Mouse (Mus musculus) intestine, embryonic 16.5 days (tissue): ENCODE results near the gene Pcbp1. TPM values are rescaled to one million over a fixed set of nuclear protein-coding genes. Genes with fewer than 3 reads are reported as not detected.

ENCODE experiments used
- ATAC-seq: fragments of 200-750 bp; cut with Nextera tagmentation; 2 replicates; pipeline ENCODE4 v1.8.0; 2017; ENCODE audit warnings: moderate TSS enrichment, moderate library complexity
- H3K27ac ChIP-seq: fragments of 300-500 bp; sonication (generic); 2 replicates; pipeline ENCODE4 v1.5.1; 2014; ENCODE audit warnings: mild to moderate bottlenecking, low read length
- H3K27me3 ChIP-seq: fragments of 300-500 bp; sonication (generic); replicated peaks from 2 replicates; pipeline ENCODE4 v1.6.1; 2014; ENCODE audit warnings: low read length, control low read depth, mixed read lengths; ENCODE audit not compliant: control insufficient read depth, insufficient read depth
- H3K36me3 ChIP-seq: fragments of 300-500 bp; sonication (generic); 2 replicates; pipeline ENCODE4 v1.6.1; 2014; ENCODE audit warnings: low read length, control low read depth; ENCODE audit not compliant: control insufficient read depth, insufficient read depth
- H3K4me1 ChIP-seq: fragments of 300-500 bp; sonication (generic); 2 replicates; pipeline ENCODE4 v1.6.1; 2014; ENCODE audit warnings: low read length, control low read depth, mixed read lengths; ENCODE audit not compliant: control insufficient read depth, insufficient read depth
- H3K4me2 ChIP-seq: fragments of 300-500 bp; sonication (generic); 2 replicates; pipeline ENCODE4 v1.6.1; 2014; ENCODE audit warnings: low read depth, low read length, control low read depth
- H3K4me3 ChIP-seq: fragments of 300-500 bp; sonication (generic); 2 replicates; pipeline ENCODE4 v1.5.1; 2014; ENCODE audit warnings: mild to moderate bottlenecking, low read length
- H3K9ac ChIP-seq: fragments of 300-500 bp; sonication (generic); 2 replicates; pipeline ENCODE4 v1.6.1; 2014; ENCODE audit warnings: low read depth, low read length
- H3K9me3 ChIP-seq: fragments of 300-500 bp; sonication (generic); 2 replicates; pipeline ENCODE4 v1.6.1; 2016; ENCODE audit warnings: low read length, control low read depth; ENCODE audit not compliant: control insufficient read depth
- WGBS: fragments of 180-500 bp; shearing (Covaris S2); extraction: QIAGEN DNeasy Blood & Tissue Kit; methylation state at CpG from one replicate; pipeline ENCODE4 v1.1.7; 2014; 5-methylcytosine and 5-hydroxymethylcytosine counted together
- polyA plus RNA-seq: library from polyadenylated mRNA; unstranded; fragments of >200 nt; fragmentation: Nextera tagmentation; extraction: Ambion mirVana; gene quantifications from 2 replicates; pipeline ENCODE4 v1.2.1, GENCODE M21; 2015

Pcbp1 gene
- polyA plus RNA-seq, 1 experiment from 2014 or later = 173 TPM

DNA sequence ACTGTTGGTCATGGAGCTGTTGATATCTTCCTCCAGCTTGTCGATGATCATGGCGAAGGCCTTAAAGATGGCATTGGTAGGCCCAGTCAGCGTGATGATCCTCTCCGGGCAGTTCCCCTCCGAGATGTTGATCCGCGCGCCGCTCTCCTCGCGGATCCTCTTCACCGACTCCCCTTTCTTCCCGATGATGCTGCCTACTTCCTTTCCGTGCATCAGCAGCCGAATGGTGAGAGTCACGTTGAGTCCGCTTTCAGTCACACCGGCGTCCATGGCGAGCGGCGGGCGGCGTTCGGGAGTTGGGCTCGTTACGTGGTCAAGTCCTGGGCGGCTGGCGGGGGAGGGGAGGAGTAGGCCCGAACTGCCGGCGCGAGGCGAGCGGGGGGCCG lies 482 bp downstream of the Pcbp1 start:
- peak overlapping the region; percentile 100 for H3K27ac ChIP-seq
- peak overlapping the region; percentile 94 for H3K4me3 ChIP-seq
- under 1% methylated on average over 36 of the region's 36 CpGs for WGBS
- H3K4me2 ChIP-seq = peak overlapping the region; percentile 66; the same call in 1 of the 2 replicates
- peak; percentile 43 for ATAC-seq
- peaks cover 8% of the 10 kb centered on the region; the same call in 1 of the 2 replicates for H3K4me1 ChIP-seq
- H3K27me3 ChIP-seq = no peaks in the 10 kb centered on the region
- peak overlapping the region; percentile 99 for H3K9ac ChIP-seq
- peaks cover 3% of the 10 kb centered on the region for H3K36me3 ChIP-seq
- no peaks in the 10 kb centered on the region for H3K9me3 ChIP-seq

DNA sequence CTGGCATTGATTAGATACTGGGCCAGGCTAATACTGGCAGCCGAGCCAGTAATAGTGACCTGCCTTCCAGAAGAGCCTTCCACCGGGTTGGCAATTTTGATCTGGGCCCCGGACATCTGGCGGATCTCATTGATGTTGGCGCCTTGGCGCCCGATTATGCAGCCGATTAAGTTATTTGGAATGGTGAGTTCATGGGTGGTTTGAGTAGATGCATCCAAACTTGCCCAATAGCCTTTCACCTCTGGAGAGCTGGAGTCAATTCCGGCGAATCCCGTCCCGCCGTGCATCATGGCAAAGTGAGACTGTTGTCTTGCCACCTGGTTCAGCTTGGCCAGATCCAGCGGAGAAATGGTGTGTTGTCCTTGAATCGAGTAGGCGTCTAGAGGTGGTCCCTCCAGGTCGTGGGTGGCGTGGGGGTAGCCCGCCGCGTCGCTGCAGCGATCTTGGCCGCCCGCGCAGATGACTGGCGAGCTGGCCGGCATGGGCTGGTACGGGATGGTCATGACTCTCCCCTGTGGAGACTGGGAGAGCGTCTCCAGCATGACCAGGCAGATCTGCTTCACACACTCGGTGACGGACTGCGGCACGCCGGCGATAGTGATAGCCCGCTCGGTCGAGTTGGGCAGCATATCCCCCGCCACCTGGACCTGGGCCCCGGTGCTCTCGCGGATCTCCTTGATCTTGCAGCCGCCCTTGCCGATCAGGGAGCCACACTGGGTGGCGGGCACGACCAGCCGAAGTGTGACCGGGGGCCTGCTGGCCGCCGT lies 1.1 kb downstream of the Pcbp1 start:
- peaks cover 8% of the 10 kb centered on the region; the same call in 1 of the 2 replicates for H3K4me1 ChIP-seq
- H3K9ac ChIP-seq = peak overlapping the region; percentile 99
- H3K36me3 ChIP-seq = peaks cover 3% of the 10 kb centered on the region
- under 1% methylated on average over 51 of the region's 51 CpGs for WGBS
- H3K4me3 ChIP-seq = peak overlapping the region; percentile 94
- H3K27me3 ChIP-seq = no peaks in the 10 kb centered on the region
- no peaks in the 10 kb centered on the region for H3K9me3 ChIP-seq
- peak; percentile 18 for ATAC-seq
- peak overlapping the region; percentile 100 for H3K27ac ChIP-seq
- H3K4me2 ChIP-seq = peak overlapping the region; percentile 66

DNA sequence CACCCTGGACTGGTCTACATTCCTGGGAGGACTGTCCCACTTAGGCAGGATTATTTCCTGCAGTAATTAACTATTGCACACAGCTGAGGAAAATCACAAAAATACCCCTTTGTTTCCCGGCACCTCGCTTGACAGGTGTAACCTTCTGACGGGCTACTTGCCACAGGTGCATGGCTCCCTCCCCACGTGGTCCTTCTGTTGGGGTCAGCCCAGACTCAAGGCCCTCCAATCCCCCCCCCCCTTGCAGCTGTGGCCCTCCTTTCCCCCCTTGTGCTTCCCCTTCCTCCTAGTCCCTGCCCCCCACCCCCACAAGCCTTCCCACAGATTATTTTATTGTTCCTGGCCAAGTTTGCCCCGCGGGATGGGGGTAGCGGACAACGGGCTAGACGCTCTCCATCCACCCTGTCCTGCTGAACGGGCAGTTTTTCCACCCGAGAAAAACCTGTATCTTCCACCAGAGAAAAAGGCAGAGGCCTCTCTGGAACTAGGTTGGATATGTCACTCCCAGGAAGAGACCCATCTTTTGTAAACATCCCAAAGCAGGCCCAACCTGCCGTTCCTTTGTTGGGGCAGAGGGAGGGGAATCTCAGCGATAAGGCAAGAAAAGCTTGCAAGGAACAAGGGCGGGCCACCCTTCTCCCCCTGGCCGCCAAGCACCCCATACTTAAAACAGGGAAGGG lies 2.2 kb downstream of the Pcbp1 start:
- no peaks in the 10 kb centered on the region for H3K9me3 ChIP-seq

DNA sequence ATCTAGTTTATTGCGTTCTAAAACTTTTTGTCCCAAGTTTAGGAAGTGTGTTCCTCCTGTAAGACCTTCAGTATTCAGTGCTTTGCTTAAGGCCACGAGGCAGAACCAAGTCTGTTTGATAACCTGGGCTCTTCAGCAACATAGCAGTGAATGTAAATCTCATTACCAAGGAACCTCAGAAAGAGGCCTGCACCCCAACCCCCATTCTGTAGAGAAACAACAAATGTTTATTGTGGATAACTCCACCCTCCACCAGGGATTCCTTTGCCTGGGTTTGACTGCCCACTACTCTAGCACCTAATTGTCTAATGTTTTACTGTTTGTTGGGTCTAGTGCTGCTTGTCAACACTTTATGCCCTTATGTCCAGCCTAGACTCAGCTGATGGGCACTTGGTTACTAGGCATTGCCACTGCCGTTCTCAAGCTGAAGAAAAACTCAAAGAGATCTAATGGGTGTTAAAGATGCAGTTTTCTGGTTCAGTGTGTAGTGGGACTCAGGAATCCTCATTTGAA lies 2.8 kb downstream of the Pcbp1 start:
- peaks cover 3% of the 10 kb centered on the region for H3K36me3 ChIP-seq
- H3K4me3 ChIP-seq = peak overlapping the region; percentile 68
- H3K27me3 ChIP-seq = no peaks in the 10 kb centered on the region
- ATAC-seq = no peak
- H3K9ac ChIP-seq = peak overlapping the region; percentile 81
- no peaks in the 10 kb centered on the region for H3K9me3 ChIP-seq
- H3K4me1 ChIP-seq = peaks cover 6% of the 10 kb centered on the region; the same call in 1 of the 2 replicates
- H3K27ac ChIP-seq = peak overlapping the region; percentile 87
- peak overlapping the region; percentile 85 for H3K4me2 ChIP-seq
- WGBS = 24% methylated on average over 3 of the region's 3 CpGs

More for the DNA sequence above, 2.2 kb downstream of the Pcbp1 start:
- H3K27me3 ChIP-seq = no peaks in the 10 kb centered on the region
- peak overlapping the region; percentile 85 for H3K4me2 ChIP-seq
- H3K4me3 ChIP-seq = peak overlapping the region; percentile 68
- ATAC-seq = no peak
- peaks cover 3% of the 10 kb centered on the region for H3K36me3 ChIP-seq
- peaks cover 8% of the 10 kb centered on the region; the same call in 1 of the 2 replicates for H3K4me1 ChIP-seq
- WGBS = 0% methylated on average over 15 of the region's 15 CpGs
- peak overlapping the region; percentile 87 for H3K27ac ChIP-seq
- peak overlapping the region; percentile 81 for H3K9ac ChIP-seq

DNA sequence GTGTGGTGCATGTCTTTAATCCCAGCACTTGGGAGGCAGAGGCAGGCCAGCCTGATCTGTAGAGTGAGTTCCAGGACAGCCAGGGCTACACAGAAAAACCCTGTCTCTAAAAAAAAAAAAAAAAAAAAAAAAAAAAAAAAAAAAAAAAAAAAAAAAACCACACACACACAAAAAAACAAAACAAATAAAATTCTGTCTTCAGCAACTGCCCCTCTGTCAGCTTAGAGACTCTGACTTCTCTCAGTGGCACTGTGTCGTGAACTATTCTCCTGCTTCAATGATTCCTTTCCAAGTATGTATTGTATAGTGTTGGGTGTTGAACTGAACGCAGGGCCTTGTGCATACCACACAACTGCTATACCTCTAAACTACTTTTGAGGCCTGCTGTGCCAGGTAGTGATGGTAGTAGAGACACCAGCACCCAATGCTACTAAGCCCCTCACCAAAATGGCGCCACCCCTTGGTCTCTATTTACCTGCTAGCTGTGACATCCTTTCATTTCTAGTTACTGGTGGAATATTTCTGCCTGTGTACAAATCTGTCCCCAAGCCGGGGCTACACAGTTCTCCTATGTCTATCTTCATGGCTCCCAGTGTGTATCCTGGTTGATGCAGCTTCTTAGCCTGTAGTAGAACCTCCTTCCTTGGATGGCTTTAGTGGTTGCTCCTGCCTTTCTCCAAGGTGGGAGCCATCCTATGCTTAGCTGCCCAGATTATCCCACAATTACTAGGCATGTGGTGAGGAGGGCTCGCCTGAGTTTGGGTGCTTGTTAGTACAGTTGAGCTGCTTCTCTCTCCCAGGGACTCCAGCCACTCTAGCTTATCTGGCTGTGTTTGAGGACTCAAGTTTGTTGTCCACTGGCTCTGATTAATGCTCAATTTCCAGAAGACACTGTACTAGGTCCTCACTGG lies 3.9 kb downstream of the Pcbp1 start:
- H3K4me2 ChIP-seq = peak overlapping the region; percentile 85; the same call in 1 of the 2 replicates
- no peak overlapping the region for H3K27ac ChIP-seq
- no peaks in the 10 kb centered on the region; the same call in 1 of the 2 replicates for H3K4me1 ChIP-seq
- no peaks in the 10 kb centered on the region for H3K27me3 ChIP-seq
- H3K9ac ChIP-seq = 0 out of 2 replicates have a peak overlapping the region, but pooled peaks have one; percentile 23
- WGBS = 91% methylated on average over 5 of the region's 5 CpGs
- H3K9me3 ChIP-seq = no peaks in the 10 kb centered on the region
- H3K36me3 ChIP-seq = peaks cover 3% of the 10 kb centered on the region
- no peak overlapping the region for H3K4me3 ChIP-seq
- ATAC-seq = no peak

DNA sequence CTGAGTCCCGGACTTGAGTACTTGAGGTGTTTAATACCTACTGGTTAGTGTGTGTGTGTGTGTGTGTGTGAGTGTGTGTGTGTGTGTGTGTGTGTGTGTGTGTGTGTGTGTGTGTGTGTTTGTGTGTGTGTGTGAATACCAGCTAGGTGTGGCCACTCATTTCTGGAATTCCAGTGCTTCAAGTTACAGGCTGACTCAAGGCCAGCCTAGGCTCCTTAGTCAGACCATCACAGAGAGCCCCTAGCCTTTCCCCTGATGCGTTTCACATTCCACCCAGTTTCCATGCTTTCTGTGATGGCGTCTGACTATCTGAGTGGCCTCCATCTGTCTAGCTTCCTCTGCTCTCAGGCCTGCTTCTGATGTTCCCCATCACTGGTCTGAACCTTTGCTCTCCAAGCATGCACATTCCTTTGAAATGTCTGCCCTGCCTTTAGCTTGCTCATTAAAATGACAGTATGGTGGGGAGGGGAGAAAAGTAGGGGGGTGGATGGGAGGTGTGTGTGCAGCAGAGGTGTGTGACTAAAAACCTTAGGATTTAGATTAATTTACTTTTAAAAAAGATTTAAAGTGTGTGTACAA lies 6.3 kb downstream of the Pcbp1 start:
- H3K27me3 ChIP-seq = no peaks in the 10 kb centered on the region
- no peaks in the 10 kb centered on the region for H3K9me3 ChIP-seq
- WGBS = 77% methylated on average over 3 of the region's 3 CpGs
- H3K36me3 ChIP-seq = peaks cover 3% of the 10 kb centered on the region
- H3K4me3 ChIP-seq = no peak overlapping the region
- ATAC-seq = no peak
- peaks cover 4% of the 10 kb centered on the region for H3K4me1 ChIP-seq
- H3K9ac ChIP-seq = no peak overlapping the region
- H3K4me2 ChIP-seq = no peak overlapping the region
- H3K27ac ChIP-seq = no peak overlapping the region

DNA sequence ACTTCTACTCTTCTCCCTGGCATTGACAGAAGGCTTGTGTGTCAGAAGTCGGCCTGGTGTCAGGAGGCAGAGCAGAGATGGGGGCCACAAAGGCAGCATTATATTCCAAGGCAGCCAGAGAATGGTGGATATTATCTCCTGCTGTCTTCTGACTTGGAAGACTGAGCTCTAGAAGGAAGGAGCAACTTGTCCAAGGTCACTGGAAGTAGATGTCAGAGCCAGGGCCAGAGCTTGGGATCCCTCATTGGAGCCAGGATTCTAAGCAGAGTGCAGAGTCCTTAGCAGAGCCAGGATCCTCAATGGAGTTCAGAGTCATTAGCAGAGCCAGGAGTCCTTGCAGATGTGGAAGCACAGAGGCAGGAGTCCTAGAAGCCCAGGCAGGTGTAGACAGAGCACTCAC lies 10.1 kb downstream of the Pcbp1 start:
- 70% methylated on average over 1 of the region's 1 CpGs for WGBS
- no peaks in the 10 kb centered on the region for H3K9me3 ChIP-seq
- no peak for ATAC-seq
- no peak overlapping the region for H3K27ac ChIP-seq
- peak overlapping the region; percentile 25; the same call in 1 of the 2 replicates for H3K9ac ChIP-seq
- H3K36me3 ChIP-seq = no peaks in the 10 kb centered on the region
- H3K4me1 ChIP-seq = peaks cover 4% of the 10 kb centered on the region; the same call in 1 of the 2 replicates
- H3K4me2 ChIP-seq = no peak overlapping the region
- H3K27me3 ChIP-seq = no peaks in the 10 kb centered on the region
- H3K4me3 ChIP-seq = no peak overlapping the region

DNA sequence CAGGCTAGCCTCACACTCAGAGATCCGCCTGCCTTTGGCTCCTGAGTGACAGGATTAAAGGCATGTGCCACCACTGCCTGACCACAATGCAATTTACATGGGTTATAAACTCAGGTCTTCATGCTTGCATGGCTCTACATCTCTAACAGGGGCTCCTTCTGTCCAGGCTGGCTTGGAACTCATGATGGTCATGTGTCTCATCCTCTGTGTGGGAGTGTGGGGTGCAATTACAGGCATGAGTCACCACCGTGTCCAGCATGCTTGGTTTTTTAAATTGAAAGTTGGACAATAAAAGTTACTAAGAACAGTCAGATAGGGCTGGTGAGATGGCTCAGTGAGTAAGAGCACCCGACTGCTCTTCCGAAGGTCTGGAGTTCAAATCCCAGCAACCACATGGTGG lies 12.8 kb downstream of the Pcbp1 start:
- peak; percentile 31; the same call in 1 of the 2 replicates for ATAC-seq
- Histone ChIP-seq H3K9ac (no peak overlapping the region), H3K36me3 (no peaks in the 10 kb centered on the region), H3K4me2 (no peak overlapping the region), H3K27me3 (no peaks in the 10 kb centered on the region), H3K4me3 (no peak overlapping the region), H3K4me1 (peaks cover 4% of the 10 kb centered on the region; the same call in 1 of the 2 replicates), H3K27ac (no peak overlapping the region), H3K9me3 (no peaks in the 10 kb centered on the region)
- 84% methylated on average over 4 of the region's 4 CpGs for WGBS
